Mouse (Mus musculus) forebrain, embryonic 10.5 days (tissue): Measurements from ENCODE around the gene Mdh1b. TPM values are rescaled to one million over a fixed set of nuclear protein-coding genes. Genes with fewer than 3 reads are reported as not detected.
A peak's percentile ranks its signal among the peaks of the same experiment; 100 is the strongest.

Source experiments
- DNase-seq: peaks from one replicate; pipeline ENCODE4 v3.0.0-alpha.2; 2017; ENCODE audit warnings: low spot score; ENCODE audit errors: extremely low spot score
- H3K27ac ChIP-seq: fragments of 300-500 bp; sonication (generic); 2 replicates; pipeline ENCODE4 v1.5.1; 2016; ENCODE audit warnings: mild to moderate bottlenecking
- H3K27me3 ChIP-seq: fragments of 300-500 bp; sonication (generic); 2 replicates; pipeline ENCODE4 v1.6.1; 2016; ENCODE audit warnings: mild to moderate bottlenecking; ENCODE audit not compliant: poor library complexity, severe bottlenecking
- H3K36me3 ChIP-seq: fragments of 300-500 bp; sonication (generic); replicated peaks from 2 replicates; pipeline ENCODE4 v1.6.1; 2016; ENCODE audit warnings: mild to moderate bottlenecking, moderate library complexity
- H3K4me1 ChIP-seq: fragments of 300-500 bp; sonication (generic); 2 replicates; pipeline ENCODE4 v1.6.1; 2016
- H3K4me3 ChIP-seq: fragments of 300-500 bp; sonication (generic); 2 replicates; pipeline ENCODE4 v1.5.1; 2016; ENCODE audit warnings: mild to moderate bottlenecking, moderate library complexity
- H3K9me3 ChIP-seq: fragments of 300-500 bp; sonication (generic); 2 replicates; pipeline ENCODE4 v1.6.1; 2016; ENCODE audit warnings: mild to moderate bottlenecking, moderate library complexity
- WGBS: fragments of 180-500 bp; shearing (Covaris S2); methylation state at CpG from one replicate; pipeline ENCODE4 v1.1.7; 2016; 5-methylcytosine and 5-hydroxymethylcytosine counted together
- polyA plus RNA-seq: library from polyadenylated mRNA; unstranded; fragments of >200 nt; fragmentation: Nextera tagmentation; extraction: Ambion mirVana; gene quantifications from 2 replicates; pipeline ENCODE4 v1.2.1, GENCODE M21; 2016

Gene Mdh1b
- polyA plus RNA-seq, result 0.16 and 0.23 TPM in 2 replicates

GRCm38 (mm10) chr1:63730240-63730771, at the start of gene Mdh1b, which contains the start of gene Fastkd2:
Gene Mdh1b, minus strand, starts transcription at chr1:63730318.
Gene Fastkd2, plus strand, starts transcription at chr1:63730614.
- no peaks in the 10 kb centered on the region for H3K9me3 ChIP-seq
- no peaks in the 10 kb centered on the region; the same call in 1 of the 2 replicates for H3K36me3 ChIP-seq
- under 1% methylated on average over 31 of the region's 31 CpGs for WGBS
- peak; percentile 86 for DNase-seq
- peak within 1 kb of the TSS; percentile 88 for H3K27ac ChIP-seq
- H3K4me1 ChIP-seq, result peaks cover 24% of the 10 kb centered on the region
- H3K4me3 ChIP-seq, result peak within 1 kb of the TSS; percentile 70
- H3K27me3 ChIP-seq, result no peaks in the 10 kb centered on the region

GRCm38 (mm10) chr1:63776902-63777630, 46.9 kb upstream of the Mdh1b start:
- H3K4me1 ChIP-seq, result 0 out of 2 replicates have a peak, but pooled peaks cover 5% of the 10 kb centered on the region
- DNase-seq, result no peak
- no peaks in the 10 kb centered on the region for H3K9me3 ChIP-seq
- no peaks in the 10 kb centered on the region for H3K36me3 ChIP-seq
- H3K27ac ChIP-seq, result no peak overlapping the region
- no peak overlapping the region for H3K4me3 ChIP-seq
- H3K27me3 ChIP-seq, result no peaks in the 10 kb centered on the region
- WGBS, result 70% methylated on average over 4 of the region's 4 CpGs

GRCm38 (mm10) chr1:63776396-63776795, 46.3 kb upstream of the Mdh1b start:
- no peaks in the 10 kb centered on the region for H3K36me3 ChIP-seq
- no peaks in the 10 kb centered on the region for H3K27me3 ChIP-seq
- DNase-seq, result no peak
- H3K4me1 ChIP-seq, result 0 out of 2 replicates have a peak, but pooled peaks cover 5% of the 10 kb centered on the region
- WGBS, result 57% methylated on average over 1 of the region's 1 CpGs
- no peak overlapping the region for H3K27ac ChIP-seq
- no peak overlapping the region for H3K4me3 ChIP-seq
- no peaks in the 10 kb centered on the region for H3K9me3 ChIP-seq

- no peak overlapping the region for H3K4me3 ChIP-seq
- H3K27me3 ChIP-seq, result no peaks in the 10 kb centered on the region
- no peaks in the 10 kb centered on the region for H3K9me3 ChIP-seq
- H3K36me3 ChIP-seq, result no peaks in the 10 kb centered on the region
- no peak overlapping the region for H3K27ac ChIP-seq
- no peak for DNase-seq
- WGBS, result 92% methylated on average over 7 of the region's 7 CpGs
- peaks cover 28% of the 10 kb centered on the region for H3K4me1 ChIP-seq
Observed at GRCm38 (mm10) chr1:63770309-63770708, 40.2 kb upstream of the Mdh1b start.

GRCm38 (mm10) chr1:63769167-63769566, 39.0 kb upstream of the Mdh1b start, which contains the start of gene 4933402D24Rik:
Gene 4933402D24Rik, minus strand, starts transcription at chr1:63769267.
- H3K27ac ChIP-seq, result peak within 1 kb of the TSS; percentile 40; the same call in 1 of the 2 replicates
- no peaks in the 10 kb centered on the region for H3K9me3 ChIP-seq
- H3K36me3 ChIP-seq, result no peaks in the 10 kb centered on the region

GRCm38 (mm10) chr1:63768112-63768511, 38.0 kb upstream of the Mdh1b start:
- Histone ChIP-seq H3K9me3 (no peaks in the 10 kb centered on the region), H3K27ac (no peak overlapping the region), H3K27me3 (no peaks in the 10 kb centered on the region), H3K4me1 (peaks cover 44% of the 10 kb centered on the region), H3K36me3 (no peaks in the 10 kb centered on the region), H3K4me3 (no peak overlapping the region)
- 68% methylated on average over 8 of the region's 8 CpGs for WGBS
- DNase-seq, result peak; percentile 15

More at GRCm38 (mm10) chr1:63769167-63769566, 39.0 kb upstream of the Mdh1b start, which contains the start of gene 4933402D24Rik:
- 89% methylated on average over 5 of the region's 5 CpGs for WGBS
- Histone ChIP-seq H3K4me1 (peaks cover 34% of the 10 kb centered on the region), H3K27me3 (no peaks in the 10 kb centered on the region), H3K4me3 (no peak within 1 kb of the TSS)
- no peak for DNase-seq

GRCm38 (mm10) chr1:63764395-63764794, 34.3 kb upstream of the Mdh1b start:
- H3K27ac ChIP-seq, result peak overlapping the region; percentile 73
- 86% methylated on average over 7 of the region's 7 CpGs for WGBS

GRCm38 (mm10) chr1:63763881-63764386, 33.8 kb upstream of the Mdh1b start:
- no peak overlapping the region for H3K4me3 ChIP-seq
- H3K9me3 ChIP-seq, result no peaks in the 10 kb centered on the region
- H3K4me1 ChIP-seq, result peaks cover 49% of the 10 kb centered on the region
- WGBS, result 43% methylated on average over 7 of the region's 7 CpGs
- peak; percentile 17 for DNase-seq
- no peaks in the 10 kb centered on the region for H3K36me3 ChIP-seq
- no peaks in the 10 kb centered on the region for H3K27me3 ChIP-seq
- H3K27ac ChIP-seq, result peak overlapping the region; percentile 73

More at GRCm38 (mm10) chr1:63764395-63764794, 34.3 kb upstream of the Mdh1b start:
- no peaks in the 10 kb centered on the region for H3K9me3 ChIP-seq
- no peaks in the 10 kb centered on the region for H3K36me3 ChIP-seq
- no peak overlapping the region for H3K4me3 ChIP-seq
- H3K4me1 ChIP-seq, result peaks cover 52% of the 10 kb centered on the region
- no peaks in the 10 kb centered on the region for H3K27me3 ChIP-seq
- no peak for DNase-seq

- peak; percentile 47 for DNase-seq
- no peaks in the 10 kb centered on the region for H3K27me3 ChIP-seq
Observed at GRCm38 (mm10) chr1:63763212-63763694, 33.1 kb upstream of the Mdh1b start.

GRCm38 (mm10) chr1:63756005-63756404, 25.9 kb upstream of the Mdh1b start:
- H3K27me3 ChIP-seq, result no peaks in the 10 kb centered on the region
- 63% methylated on average over 2 of the region's 2 CpGs for WGBS

More at GRCm38 (mm10) chr1:63763212-63763694, 33.1 kb upstream of the Mdh1b start:
- Histone ChIP-seq H3K4me1 (peaks cover 42% of the 10 kb centered on the region), H3K27ac (peak overlapping the region; percentile 73), H3K36me3 (no peaks in the 10 kb centered on the region), H3K9me3 (no peaks in the 10 kb centered on the region), H3K4me3 (no peak overlapping the region)
- WGBS, result 25% methylated on average over 3 of the region's 3 CpGs

GRCm38 (mm10) chr1:63729796-63730195, 322 bp downstream of the Mdh1b start:
- WGBS, result 44% methylated on average over 8 of the region's 8 CpGs
- Histone ChIP-seq H3K36me3 (no peaks in the 10 kb centered on the region), H3K27me3 (no peaks in the 10 kb centered on the region), H3K9me3 (no peaks in the 10 kb centered on the region), H3K4me1 (peaks cover 24% of the 10 kb centered on the region), H3K27ac (peak overlapping the region; percentile 88), H3K4me3 (peak overlapping the region; percentile 70)
- DNase-seq, result no peak

More at GRCm38 (mm10) chr1:63756005-63756404, 25.9 kb upstream of the Mdh1b start:
- DNase-seq, result no peak
- H3K27ac ChIP-seq, result no peak overlapping the region
- peaks cover 27% of the 10 kb centered on the region for H3K36me3 ChIP-seq
- no peaks in the 10 kb centered on the region for H3K9me3 ChIP-seq
- no peak overlapping the region for H3K4me3 ChIP-seq
- H3K4me1 ChIP-seq, result no peaks in the 10 kb centered on the region

- no peaks in the 10 kb centered on the region for H3K36me3 ChIP-seq
- H3K9me3 ChIP-seq, result no peaks in the 10 kb centered on the region
- no peaks in the 10 kb centered on the region for H3K27me3 ChIP-seq
- H3K27ac ChIP-seq, result no peak overlapping the region
- H3K4me3 ChIP-seq, result no peak overlapping the region
- WGBS, result 88% methylated on average over 7 of the region's 7 CpGs
- H3K4me1 ChIP-seq, result no peaks in the 10 kb centered on the region
- DNase-seq, result no peak
Observed at GRCm38 (mm10) chr1:63720161-63720560, 10.0 kb downstream of the Mdh1b start.
